Mouse (Mus musculus) right cerebral cortex, postnatal 4 days (tissue): ENCODE results near the gene Tanc1.
"Not testable (repeated sequence)": the region's sequence is repeated elsewhere in the genome, so short reads cannot be mapped to it uniquely, and the experiment has no call there.

Experiments
- DNase-seq: peaks from one replicate; pipeline ENCODE4 v3.0.0-alpha.2; 2022

The Tanc1 gene

DNA sequence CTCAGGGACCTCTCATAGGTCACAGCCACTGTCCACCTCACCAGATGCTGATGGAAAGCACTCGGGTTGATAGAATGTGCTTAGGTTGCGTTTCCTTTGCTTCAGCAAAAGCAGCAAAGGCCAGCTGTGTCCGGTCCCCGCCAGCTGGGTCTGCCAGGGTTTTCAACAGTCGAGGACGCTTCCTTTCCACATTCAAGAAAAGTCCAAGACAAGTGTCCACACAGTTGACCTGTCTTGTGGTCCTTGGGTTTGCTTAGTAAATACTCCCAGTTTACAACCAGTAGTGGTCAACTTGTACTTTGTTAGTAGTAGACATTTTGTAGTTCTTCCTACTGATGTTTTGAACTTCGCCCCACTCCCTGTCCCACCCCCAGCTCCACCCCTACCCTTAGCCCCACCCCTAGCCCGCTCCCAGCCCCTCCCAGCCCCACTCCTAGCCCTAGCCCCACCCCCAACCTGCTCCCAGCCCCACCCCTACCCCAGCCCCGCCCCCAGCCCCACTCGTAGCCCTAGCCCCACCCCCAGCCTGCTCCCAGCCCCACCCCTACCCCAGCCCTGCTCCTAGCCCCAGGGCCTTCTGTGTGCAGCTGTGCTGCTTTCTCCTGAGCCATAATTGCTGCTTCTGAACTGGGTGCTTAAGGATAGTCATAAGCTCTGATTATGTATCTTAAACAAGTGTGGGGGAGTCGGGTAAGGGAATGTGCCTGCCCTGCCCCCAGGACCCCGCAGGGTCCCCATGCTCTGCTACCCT is 229.5 kb downstream of the Tanc1 start:
- DNase-seq = no peak

DNA sequence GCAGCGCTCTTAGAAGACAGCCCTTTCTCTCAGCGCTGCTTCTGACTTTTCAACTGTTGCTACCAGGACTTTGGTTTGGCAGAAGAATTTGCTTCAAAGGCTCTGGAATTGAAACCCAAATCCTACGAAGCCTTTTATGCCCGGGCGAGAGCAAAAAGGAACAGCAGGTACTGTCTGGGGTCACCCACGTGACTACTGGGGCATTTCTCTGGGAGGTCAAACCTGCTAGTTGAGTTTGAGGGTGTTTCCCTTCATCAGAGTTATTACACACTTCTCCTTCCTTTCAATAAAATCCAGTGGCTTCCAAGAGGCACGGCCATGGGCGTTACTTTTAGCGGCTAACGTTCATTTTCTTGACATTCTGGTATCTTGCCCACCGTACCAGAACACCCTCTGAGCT is 230.1 kb downstream of the Tanc1 start:
- no peak for DNase-seq

DNA sequence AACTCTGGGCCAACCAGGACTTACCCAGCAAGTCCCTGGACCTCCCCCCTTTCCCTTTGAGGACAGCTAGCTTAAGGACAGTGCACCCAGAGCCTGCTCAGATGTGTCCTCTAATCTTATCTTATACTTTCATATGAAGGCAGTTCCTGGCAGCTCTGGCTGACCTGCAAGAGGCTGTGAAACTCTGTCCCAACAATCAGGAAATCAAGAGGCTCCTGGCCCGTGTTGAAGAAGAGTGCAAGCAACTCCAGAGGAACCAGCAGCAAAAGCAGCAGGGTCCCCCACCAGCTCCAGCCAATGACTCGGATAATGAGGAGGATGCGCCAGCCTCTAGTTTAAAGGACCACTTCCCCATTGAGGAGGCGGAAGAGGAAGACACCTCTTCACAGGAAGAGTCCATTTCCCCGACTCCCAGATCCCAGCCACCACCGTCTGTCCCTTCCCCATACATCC is 230.7 kb downstream of the Tanc1 start:
- DNase-seq = no peak

DNA sequence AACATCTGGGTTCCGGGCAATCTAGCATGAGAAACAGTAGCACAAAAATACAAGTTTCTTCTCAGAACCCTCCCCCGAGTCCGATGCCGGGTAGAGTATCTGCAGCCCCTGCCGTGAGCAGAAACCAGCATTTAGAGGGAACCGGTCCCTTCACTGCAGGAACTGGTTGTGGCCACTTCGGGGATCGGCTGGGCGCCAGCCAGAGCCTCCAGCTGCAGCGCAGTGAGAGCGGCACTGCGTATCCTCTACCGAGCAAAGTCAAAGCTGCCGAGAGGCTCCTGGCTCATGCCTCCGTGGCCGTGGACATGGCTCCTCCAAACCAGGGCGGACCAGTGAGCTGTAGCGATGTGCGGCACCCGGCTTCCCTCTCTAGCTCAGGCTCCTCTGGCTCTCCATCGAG is 231.3 kb downstream of the Tanc1 start:
- DNase-seq = no peak

DNA sequence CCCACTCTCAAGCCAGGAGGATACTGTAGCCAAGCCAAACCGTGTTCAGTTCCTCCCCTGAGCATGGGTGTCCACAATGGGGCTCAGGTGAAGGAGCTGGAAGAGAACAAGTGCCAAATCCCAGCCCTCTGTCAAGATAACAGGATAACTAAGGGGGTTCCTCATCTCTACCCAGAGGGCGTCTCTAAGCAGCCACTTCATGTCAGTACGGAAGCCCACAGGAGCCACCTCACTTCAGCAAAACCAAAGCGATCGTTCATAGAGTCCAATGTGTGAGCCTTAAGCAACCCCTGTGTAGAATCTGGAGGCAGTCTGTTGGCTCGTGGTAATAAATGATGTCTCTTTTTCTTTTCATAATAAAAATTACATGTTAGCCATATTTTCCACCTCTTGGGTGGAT is 232.0 kb downstream of the Tanc1 start:
- DNase-seq = no peak

DNA sequence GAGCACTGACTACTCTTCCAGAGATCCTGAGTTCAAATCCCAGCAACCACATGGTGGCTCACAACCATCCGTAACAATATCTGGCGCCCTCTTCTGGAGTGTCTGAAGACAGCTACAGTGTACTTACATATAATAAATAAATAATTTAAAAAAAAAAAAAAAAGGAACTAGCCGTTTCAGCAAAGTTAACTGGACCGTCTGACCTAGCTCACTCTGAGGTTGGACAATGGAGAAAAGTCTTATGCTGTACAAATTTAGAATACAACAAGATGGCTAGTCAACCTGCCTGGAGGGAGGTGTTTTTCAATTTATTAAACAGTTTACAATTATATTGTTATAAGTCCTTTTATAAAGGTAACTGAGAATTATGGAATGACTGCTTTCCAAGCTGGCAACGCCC is 240.0 kb downstream of the Tanc1 start:
- not testable (repeated sequence) for DNase-seq

DNA sequence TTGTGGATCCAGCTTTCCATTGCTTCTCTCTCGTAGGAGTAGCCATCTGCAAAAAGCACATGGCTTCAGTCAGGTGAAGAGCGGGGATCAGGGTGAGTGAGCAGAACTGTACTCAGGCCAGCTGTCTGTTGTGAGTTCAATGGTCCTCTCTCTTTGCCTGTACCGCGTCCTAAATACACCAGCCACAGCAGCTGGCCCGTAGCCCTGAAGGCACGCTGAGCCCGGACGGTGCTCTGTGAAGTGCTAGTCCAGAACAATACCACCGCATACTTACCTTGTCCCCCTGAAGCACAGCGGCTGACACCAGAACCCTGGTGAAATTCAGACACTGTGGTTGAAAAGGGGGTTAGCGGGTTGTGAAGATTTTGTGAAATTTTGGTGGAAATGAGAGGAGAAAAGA is 241.1 kb downstream of the Tanc1 start:
- no peak for DNase-seq

DNA sequence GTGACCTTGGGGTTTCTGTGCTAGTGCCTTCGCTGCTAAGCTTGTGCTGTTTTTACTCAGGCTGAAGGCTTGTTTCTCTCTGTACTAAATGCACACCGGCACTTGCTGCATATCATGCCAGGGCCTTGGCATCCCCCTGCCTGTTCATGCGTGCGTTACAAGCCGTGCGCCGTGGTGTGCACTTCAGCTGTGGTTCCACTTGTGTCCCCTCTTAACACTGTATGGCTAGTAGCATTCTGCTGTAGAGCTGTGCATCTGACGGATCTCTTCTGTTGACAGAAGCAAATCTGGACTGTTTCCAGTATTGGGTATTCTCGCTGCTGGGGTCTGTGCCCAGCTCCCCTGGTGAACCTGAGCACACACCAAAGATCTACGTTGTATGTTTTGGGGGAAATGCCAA is 241.7 kb downstream of the Tanc1 start:
- DNase-seq = no peak

DNA sequence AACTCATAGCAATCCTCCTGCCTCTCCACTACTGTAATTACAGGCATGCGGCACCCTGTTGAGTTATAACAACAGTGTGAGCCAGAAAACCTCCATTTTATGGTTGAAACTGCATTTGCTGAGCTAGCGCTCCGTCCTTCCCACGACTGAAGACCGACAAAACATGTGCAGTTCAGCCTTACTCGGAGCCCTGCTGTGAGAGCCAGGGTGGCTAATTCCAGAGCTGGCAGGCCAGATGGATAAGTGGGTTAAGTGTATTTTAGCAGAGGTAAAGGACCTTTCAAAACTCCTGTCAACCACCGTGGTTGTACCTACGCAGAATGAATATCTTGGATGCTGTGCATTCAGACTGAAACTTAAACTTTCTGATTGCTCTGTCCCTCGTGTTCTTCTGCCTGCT is 242.5 kb downstream of the Tanc1 start:
- no peak for DNase-seq

DNA sequence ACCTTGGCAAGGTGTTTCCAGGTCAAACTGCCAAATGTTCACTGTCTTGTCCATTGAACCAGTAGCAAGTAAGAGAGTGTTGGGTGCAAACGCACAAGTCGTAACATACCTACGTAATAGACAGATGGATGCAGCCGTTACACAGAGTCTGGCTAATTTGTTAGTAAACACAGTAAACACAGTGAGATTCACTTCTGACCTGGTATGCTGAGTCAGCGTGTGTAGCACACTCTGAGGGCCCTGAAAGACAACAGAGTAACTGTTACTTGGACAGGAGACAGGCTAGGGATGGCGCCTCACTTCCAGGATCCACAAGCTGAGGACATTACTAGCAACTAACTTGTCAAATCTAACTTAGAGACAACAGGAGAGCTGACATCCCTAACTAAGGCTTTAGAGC is 250.8 kb downstream of the Tanc1 start:
- DNase-seq = no peak

DNA sequence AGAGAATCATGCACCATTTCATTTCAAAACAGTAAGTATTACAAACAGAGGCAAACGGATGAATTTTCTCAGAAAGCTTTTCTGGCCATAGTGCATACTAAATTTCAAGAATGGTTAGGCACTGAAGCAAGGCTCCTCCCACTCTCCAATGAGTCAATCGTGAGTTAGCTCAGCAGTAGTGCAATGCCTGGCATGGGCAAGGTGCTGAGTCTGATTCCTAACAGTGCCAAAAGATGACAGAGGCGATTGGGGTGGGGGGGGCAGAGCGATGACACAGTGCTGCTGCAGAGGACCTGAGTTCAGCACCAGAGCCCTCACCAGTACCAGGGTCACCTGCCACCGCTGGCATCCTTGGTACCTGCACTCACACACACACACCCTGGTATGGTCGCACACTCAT is 258.7 kb downstream of the Tanc1 start:
- no peak for DNase-seq

DNA sequence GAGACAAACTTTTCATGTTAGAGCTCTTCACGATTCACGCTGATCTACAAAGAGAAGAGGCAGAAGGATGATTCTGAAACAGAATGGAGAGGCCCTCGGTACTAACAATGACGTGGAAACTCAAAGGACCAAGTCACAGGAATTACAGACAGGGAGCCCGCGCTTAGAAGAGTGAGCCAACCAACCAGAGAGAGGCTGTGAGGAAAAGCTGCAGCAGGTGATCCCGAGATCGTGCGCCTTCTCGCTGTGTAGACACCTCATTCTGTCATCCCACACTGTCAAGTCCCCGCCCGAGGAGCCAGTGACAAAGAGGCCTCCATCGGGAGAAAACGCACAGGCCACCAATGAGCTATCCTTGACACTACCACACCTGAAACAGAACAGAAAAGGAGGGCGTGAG is 264.6 kb downstream of the Tanc1 start:
- no peak for DNase-seq

DNA sequence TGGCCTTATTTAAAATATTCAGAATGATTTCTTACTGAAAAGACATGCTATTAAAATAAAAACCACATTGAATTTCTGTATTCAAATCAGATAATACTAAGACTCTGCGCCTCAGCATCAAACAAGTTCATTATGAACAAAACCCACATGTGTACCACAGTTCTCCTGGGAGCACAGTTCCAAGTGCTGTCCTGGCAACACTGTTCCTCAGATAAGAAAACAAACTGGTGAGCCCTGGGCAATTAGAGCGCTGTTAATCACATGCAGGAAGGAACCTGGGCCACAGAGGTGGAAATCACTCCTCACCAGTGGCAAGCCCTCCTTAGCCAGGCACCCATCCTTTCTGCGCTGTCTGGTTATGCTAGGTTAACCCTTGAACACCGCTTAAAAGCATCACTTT is 265.5 kb downstream of the Tanc1 start:
- no peak for DNase-seq

DNA sequence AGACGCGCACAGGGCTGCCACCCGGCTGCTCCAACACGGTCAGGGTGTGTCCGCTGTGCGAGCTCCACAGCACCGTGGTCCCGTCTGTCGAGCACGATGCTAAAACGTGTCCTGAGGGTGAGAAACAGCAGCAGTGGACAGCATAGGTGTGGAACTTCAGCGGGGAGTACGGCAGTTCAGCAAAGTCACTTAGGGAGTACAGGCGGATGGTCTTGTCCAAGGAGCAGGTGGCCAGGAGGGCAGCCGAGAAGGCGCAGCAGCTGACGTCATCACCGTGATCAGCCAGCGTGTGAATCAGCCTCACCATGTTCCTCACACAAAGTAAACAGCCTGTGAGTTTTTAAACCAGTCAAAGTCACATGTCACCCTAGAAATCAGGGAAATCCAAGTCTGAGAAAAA is 266.4 kb downstream of the Tanc1 start:
- no peak for DNase-seq

DNA sequence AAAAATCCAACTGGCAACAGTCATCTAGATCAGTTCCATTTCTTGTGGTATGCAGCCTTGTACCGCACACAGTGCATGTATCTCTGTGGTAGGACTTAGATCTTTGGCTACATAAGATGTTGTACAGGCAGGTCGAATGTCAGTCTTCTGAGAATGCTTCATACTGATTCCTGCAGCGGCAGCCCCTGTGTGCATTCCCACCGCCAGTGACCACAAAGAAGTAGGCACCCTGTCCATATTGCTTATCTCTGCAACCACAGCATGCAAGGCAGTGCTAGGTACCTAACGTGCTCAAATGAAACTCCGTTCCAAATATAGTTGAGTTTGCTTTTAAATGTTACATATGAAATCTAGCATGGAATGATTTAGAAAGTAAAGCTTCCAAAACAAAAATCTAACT is 269.6 kb downstream of the Tanc1 start:
- DNase-seq = no peak

DNA sequence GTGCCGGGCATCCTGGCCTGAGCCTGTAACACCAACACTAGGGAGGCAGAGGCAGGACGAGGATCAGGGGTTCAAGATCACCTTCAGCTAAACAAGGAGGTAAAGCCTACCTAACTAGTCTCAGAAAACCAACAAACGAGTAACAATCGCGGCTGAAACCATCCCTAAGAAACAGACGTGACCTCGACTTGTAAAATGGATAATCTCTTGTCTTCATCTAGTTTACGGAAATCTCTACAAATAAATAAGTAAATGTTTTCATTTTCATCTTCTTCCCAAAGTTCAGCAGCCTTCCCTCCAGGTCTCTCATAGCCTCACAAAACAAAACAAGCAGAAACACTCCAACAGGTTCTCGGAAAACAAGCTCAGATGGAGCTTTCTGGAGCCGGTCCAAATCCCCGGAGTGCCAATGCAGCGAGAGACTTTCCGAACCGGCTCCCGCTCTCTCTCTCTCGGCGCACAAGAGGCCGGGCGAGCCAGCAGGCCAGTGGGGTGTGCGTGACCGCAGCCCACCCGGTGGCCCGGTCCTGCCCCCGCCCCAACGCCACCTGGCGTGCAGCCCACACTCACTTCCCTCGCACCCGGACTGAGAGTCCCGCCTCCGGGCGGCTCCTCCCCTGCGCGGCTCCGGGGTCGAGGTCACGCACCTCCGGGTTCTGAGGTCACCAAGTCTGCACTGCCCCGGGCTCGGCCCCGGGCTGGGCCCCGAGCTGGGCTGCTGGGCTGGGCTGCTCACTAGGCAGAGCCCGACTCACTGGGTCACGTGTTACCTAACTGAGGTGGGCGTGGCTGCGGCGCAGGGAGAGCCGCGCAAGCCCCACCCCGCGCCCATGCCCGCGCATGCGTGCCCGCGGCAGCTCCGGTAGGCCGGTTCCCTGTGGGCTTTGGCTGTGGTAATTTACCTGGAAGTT is 270.2 kb downstream of the Tanc1 start, which contains the start of gene Wdsub1:
TSS of gene Wdsub1 (minus strand) at position 761 of the 911 bp plus-strand sequence.
- DNase-seq = peak; percentile 86

DNA sequence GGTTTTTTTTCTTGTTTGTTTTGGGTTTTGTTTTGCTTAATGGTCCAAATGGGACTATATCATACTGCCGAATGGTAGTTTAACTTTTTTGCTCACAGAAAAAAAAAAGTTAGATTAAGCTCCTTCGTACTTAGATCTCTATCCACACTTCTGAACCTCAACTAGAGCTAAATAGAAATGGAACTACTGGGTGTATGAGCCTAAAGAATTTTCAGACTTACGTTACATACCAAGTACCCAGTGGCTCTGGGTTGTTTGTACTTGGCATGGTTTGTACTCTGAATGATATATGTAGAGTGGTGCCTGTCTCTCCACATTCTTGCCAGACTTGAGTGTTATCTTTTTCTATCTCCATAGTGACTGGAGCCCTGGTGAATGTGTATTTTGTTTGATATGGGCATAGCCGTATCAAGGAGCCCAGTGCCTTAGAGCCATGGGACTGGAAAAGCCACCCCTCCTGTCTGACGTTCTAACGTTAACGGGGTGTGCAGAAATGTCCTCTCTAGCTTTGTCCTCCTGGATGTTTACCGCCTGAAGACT is 271.0 kb downstream of the Tanc1 start:
- DNase-seq = no peak

DNA sequence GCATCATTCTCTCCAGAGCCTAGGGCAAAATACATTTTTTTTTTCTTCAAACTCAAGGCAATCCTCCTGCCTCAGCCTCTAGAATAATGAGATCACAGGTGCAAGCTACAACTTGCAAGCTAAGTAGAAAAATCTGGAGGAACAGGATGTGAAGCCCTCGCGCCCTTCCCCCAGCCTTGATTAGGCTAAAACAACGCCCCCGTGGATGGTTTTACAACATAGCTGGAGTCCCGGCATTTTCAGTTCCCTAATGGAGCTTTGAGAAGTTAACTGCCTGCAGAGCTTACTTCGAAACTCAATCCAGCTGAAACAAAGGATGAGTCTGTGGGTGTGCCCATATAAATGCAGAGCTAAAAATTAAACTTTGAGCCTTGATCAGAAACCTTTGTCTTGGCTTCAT is 277.9 kb downstream of the Tanc1 start:
- no peak for DNase-seq
